ENCODE assay signal across 8 mouse cellular contexts in genomic region chr10:13499331-13499730, GRCm38 (mm10). TPM values are rescaled to one million over a fixed set of nuclear protein-coding genes. Genes with fewer than 3 reads are reported as not detected.
DNase-seq lines count a peak whose midpoint lies in the region; ATAC-seq and TF ChIP-seq lines count a peak whose summit lies in the region.

Gene Fuca2, plus strand, starts transcription at chr10:13499540.

- no peak within 1 kb of the TSS for H3K27ac ChIP-seq in embryonic facial prominence, embryonic 13.5 days
- peak within 1 kb of the TSS; percentile 36; the same call in 1 of the 2 replicates for H3K27ac ChIP-seq in heart, embryonic 13.5 days (replicated peaks)
- H3K27ac ChIP-seq in midbrain, postnatal 0 days (ENCODE audit: low read depth, low read length): no peak within 1 kb of the TSS

- no peak for DNase-seq in lung, adult 2 months
- no peak for DNase-seq in lung, adult 18-20 months
- no peak for DNase-seq in left cerebral cortex, postnatal 10 days (ENCODE audit: extremely low spot score in 1 of 2, low spot score in 2 of 2)
- DNase-seq in midbrain, postnatal 0 days (ENCODE audit: low spot score): no peak
- no peak for DNase-seq in cerebellum, adult 11 months
- DNase-seq in cerebellum, postnatal 4 days (ENCODE audit: low spot score in 2 of 2): no peak

- no peak within 1 kb of the TSS for H3K4me3 ChIP-seq in lung, adult 2 months (replicated peaks; ENCODE audit: extremely low read depth, low read depth, low read length)
- H3K4me3 ChIP-seq in embryonic facial prominence, embryonic 13.5 days: no peak within 1 kb of the TSS
- H3K4me3 ChIP-seq in heart, embryonic 13.5 days: no peak within 1 kb of the TSS
- no peak within 1 kb of the TSS for H3K4me3 ChIP-seq in midbrain, postnatal 0 days (ENCODE audit: low read depth, low read length)

- ATAC-seq in embryonic facial prominence, embryonic 13.5 days (ENCODE audit: insufficient number of reproducible peaks, insufficient read depth, low FRiP score, low TSS enrichment, low read depth): no peak
- no peak for ATAC-seq in heart, embryonic 13.5 days (ENCODE audit: extremely low read depth, insufficient number of reproducible peaks, low FRiP score, low TSS enrichment)
- no peak for ATAC-seq in midbrain, postnatal 0 days (ENCODE audit: low FRiP score)

- no peak within 1 kb of the TSS for H3K9ac ChIP-seq in embryonic facial prominence, embryonic 13.5 days
- H3K9ac ChIP-seq in heart, embryonic 13.5 days: no peak within 1 kb of the TSS
- no peak within 1 kb of the TSS for H3K9ac ChIP-seq in midbrain, postnatal 0 days (replicated peaks; ENCODE audit: low read length, poor library complexity, severe bottlenecking)

- intact Hi-C loops in left cerebral cortex, postnatal 10 days (cut with DNase I): no loop called here

- 77% methylated on average over 2 of the region's 2 CpGs for WGBS in lung, adult 2 months
- WGBS in embryonic facial prominence, embryonic 13.5 days: 86% methylated on average over 2 of the region's 2 CpGs
- WGBS in heart, embryonic 13.5 days: 79% methylated on average over 2 of the region's 2 CpGs
- 88% methylated on average over 2 of the region's 2 CpGs for WGBS in midbrain, postnatal 0 days

- no peak within 1 kb of the TSS for H3K4me2 ChIP-seq in embryonic facial prominence, embryonic 13.5 days
- H3K4me2 ChIP-seq in heart, embryonic 13.5 days: peak within 1 kb of the TSS; percentile 88; the same call in 1 of the 2 replicates
- H3K4me2 ChIP-seq in midbrain, postnatal 0 days (ENCODE audit: low read depth, low read length, poor library complexity, severe bottlenecking): no peak within 1 kb of the TSS

- H3K36me3 ChIP-seq in embryonic facial prominence, embryonic 13.5 days: no peaks in the 10 kb centered on the region
- H3K36me3 ChIP-seq in heart, embryonic 13.5 days: peaks cover 11% of the 10 kb centered on the region
- H3K36me3 ChIP-seq in midbrain, postnatal 0 days (ENCODE audit: insufficient read depth, low read length): no peaks in the 10 kb centered on the region

- TF ChIP-seq CTCF in lung, adult 2 months (IDR thresholded peaks at IDR 0.05; ENCODE audit: insufficient read depth, low read length): no peak
- no peak for TF ChIP-seq CTCF in midbrain, postnatal 0 days (IDR thresholded peaks at IDR 0.05)

- peaks cover 4% of the 10 kb centered on the region; the same call in 1 of the 2 replicates for H3K4me1 ChIP-seq in lung, adult 2 months (ENCODE audit: control insufficient read depth, insufficient read depth, low read length)
- H3K4me1 ChIP-seq in embryonic facial prominence, embryonic 13.5 days: peaks cover 8% of the 10 kb centered on the region
- peaks cover 32% of the 10 kb centered on the region for H3K4me1 ChIP-seq in heart, embryonic 13.5 days
- H3K4me1 ChIP-seq in midbrain, postnatal 0 days (ENCODE audit: insufficient read depth, low read length): no peaks in the 10 kb centered on the region

- no peak for TF ChIP-seq POLR2A in lung, adult 2 months (IDR thresholded peaks at IDR 0.05; ENCODE audit: borderline replicate concordance, extremely low read depth, low read depth, low read length)

- no peaks in the 10 kb centered on the region for H3K9me3 ChIP-seq in embryonic facial prominence, embryonic 13.5 days
- no peaks in the 10 kb centered on the region for H3K9me3 ChIP-seq in heart, embryonic 13.5 days
- H3K9me3 ChIP-seq in midbrain, postnatal 0 days (ENCODE audit: low read length): no peaks in the 10 kb centered on the region

- H3K27me3 ChIP-seq in embryonic facial prominence, embryonic 13.5 days: peaks cover 5% of the 10 kb centered on the region
- H3K27me3 ChIP-seq in heart, embryonic 13.5 days (replicated peaks): no peaks in the 10 kb centered on the region
- H3K27me3 ChIP-seq in midbrain, postnatal 0 days (ENCODE audit: insufficient read depth, low read length): no peaks in the 10 kb centered on the region

RNA-seq across cellular contexts. Expression of gene Fuca2, which starts in this region (rescaled TPM):
- polyA plus RNA-seq in lung, adult 2 months (2012; rRNA removed): 21.4 and 22.7 TPM in 2 replicates
- polyA plus RNA-seq in embryonic facial prominence, embryonic 13.5 days (2015; fragmentation: Nextera tagmentation; extraction: Ambion mirVana): 40.5 and 49.4 TPM in 2 replicates
- 62.3 and 70.5 TPM in 2 replicates for polyA plus RNA-seq in heart, embryonic 13.5 days (2015; fragmentation: Nextera tagmentation; extraction: Ambion mirVana)
- 10 to 100 TPM; 40.0 to 40.2 TPM for total RNA-seq in left cerebral cortex, postnatal 10 days (2021)
- 15.8 and 24.3 TPM in 2 replicates for total RNA-seq in midbrain, postnatal 0 days (2014; rRNA removed)
- polyA plus RNA-seq in midbrain, postnatal 0 days (2015; fragmentation: Nextera tagmentation; extraction: Ambion mirVana): 65.7 and 67.5 TPM in 2 replicates
